Mouse (Mus musculus) stomach, embryonic 14.5 days (tissue): Measurements from ENCODE around the gene Pdss1. TPM values are rescaled to one million over a fixed set of nuclear protein-coding genes. Genes with fewer than 3 reads are reported as not detected.

Source experiments
- ATAC-seq: fragments of 200-750 bp; cut with Nextera tagmentation; 2 replicates; pipeline ENCODE4 v1.8.0; 2017; ENCODE audit warnings: low read depth, moderate TSS enrichment; ENCODE audit not compliant: insufficient number of reproducible peaks, insufficient read depth, low FRiP score
- H3K27ac ChIP-seq: fragments of 300-500 bp; sonication (generic); 2 replicates; pipeline ENCODE4 v1.5.1; 2014; ENCODE audit warnings: mild to moderate bottlenecking, low read length, moderate library complexity, mixed read lengths
- H3K27me3 ChIP-seq: fragments of 300-500 bp; sonication (generic); 2 replicates; pipeline ENCODE4 v1.6.1; 2014; ENCODE audit warnings: low read length, control low read depth, mixed read lengths; ENCODE audit not compliant: control insufficient read depth, insufficient read depth
- H3K36me3 ChIP-seq: fragments of 300-500 bp; sonication (generic); 2 replicates; pipeline ENCODE4 v1.6.1; 2014; ENCODE audit warnings: mild to moderate bottlenecking, control low read depth, low read length, moderate library complexity, mixed read lengths; ENCODE audit not compliant: control insufficient read depth, insufficient read depth
- H3K4me1 ChIP-seq: fragments of 300-500 bp; sonication (generic); 2 replicates; pipeline ENCODE4 v1.6.1; 2014; ENCODE audit warnings: low read length, control low read depth, mixed read lengths; ENCODE audit not compliant: control insufficient read depth, insufficient read depth
- H3K4me2 ChIP-seq: fragments of 300-500 bp; sonication (generic); replicated peaks from 2 replicates; pipeline ENCODE4 v1.6.1; 2014; ENCODE audit warnings: low read depth, low read length, control low read depth
- H3K4me3 ChIP-seq: fragments of 300-500 bp; sonication (generic); 2 replicates; pipeline ENCODE4 v1.5.1; 2014; ENCODE audit warnings: low read depth, low read length, control low read depth
- H3K9ac ChIP-seq: fragments of 300-500 bp; sonication (generic); replicated peaks from 2 replicates; pipeline ENCODE4 v1.6.1; 2014; ENCODE audit warnings: low read depth, mild to moderate bottlenecking, control low read depth, low read length, moderate library complexity, mixed read lengths
- H3K9me3 ChIP-seq: fragments of 300-500 bp; sonication (generic); 2 replicates; pipeline ENCODE4 v1.6.1; 2016; ENCODE audit warnings: low read depth, low read length, control low read depth; ENCODE audit not compliant: control insufficient read depth
- WGBS: fragments of 180-500 bp; shearing (Covaris S2); extraction: QIAGEN DNeasy Blood & Tissue Kit; methylation state at CpG from one replicate; pipeline ENCODE4 v1.1.7; 2014; 5-methylcytosine and 5-hydroxymethylcytosine counted together
- polyA plus RNA-seq: library from polyadenylated mRNA; unstranded; fragments of >200 nt; fragmentation: Nextera tagmentation; extraction: Ambion mirVana; gene quantifications from 2 replicates; pipeline ENCODE4 v1.2.1, GENCODE M21; 2014

The Pdss1 gene
- polyA plus RNA-seq, 1 experiment from 2014 or later: 19.2 TPM

- ATAC-seq: no peak
- H3K27ac ChIP-seq: no peak overlapping the region
- H3K4me2 ChIP-seq: no peak overlapping the region
- no peak overlapping the region for H3K9ac ChIP-seq
- no peak overlapping the region for H3K4me3 ChIP-seq
- no peaks in the 10 kb centered on the region for H3K4me1 ChIP-seq
- 70% methylated on average over 3 of the region's 3 CpGs for WGBS
- no peaks in the 10 kb centered on the region for H3K27me3 ChIP-seq
- no peaks in the 10 kb centered on the region for H3K36me3 ChIP-seq
- H3K9me3 ChIP-seq: no peaks in the 10 kb centered on the region
These were observed 82.2 kb downstream of the Pdss1 start for GRCm38 (mm10) chr2:22977387-22977973.

DNA sequence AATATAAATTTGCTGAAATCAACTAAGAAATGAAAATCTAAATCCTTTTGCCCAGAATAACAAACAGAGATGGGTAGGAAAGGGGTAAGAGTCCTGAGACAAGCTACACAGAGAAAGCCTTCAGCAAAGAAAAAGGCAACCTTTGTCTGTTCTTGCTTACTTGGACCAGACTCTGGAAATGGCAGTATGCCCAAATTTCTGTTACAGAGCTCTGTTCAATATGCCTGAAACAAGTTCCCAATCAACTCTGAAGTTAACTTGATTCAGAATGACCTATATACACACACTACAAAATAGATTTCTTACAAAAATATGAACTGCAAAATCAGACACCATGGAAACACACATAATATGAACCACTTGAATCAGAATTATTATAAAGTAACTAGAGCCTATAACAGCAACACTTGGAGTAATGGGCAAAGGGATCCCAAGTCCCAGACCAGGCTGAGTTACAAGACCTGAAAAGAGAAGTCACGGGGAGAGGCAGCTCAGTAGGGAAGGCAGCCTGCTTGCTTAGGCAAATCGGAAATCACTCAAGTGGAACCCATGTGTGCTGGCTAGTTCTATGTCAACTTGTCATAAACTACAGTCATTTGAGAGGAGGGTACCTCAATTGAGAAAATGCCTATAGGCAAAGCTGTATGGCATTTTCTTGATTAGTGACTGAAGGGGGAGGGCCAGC lies 90.8 kb downstream of the Pdss1 start:
- H3K27me3 ChIP-seq: no peaks in the 10 kb centered on the region
- no peak overlapping the region for H3K27ac ChIP-seq
- H3K9me3 ChIP-seq: no peaks in the 10 kb centered on the region
- no peak overlapping the region for H3K4me2 ChIP-seq
- no peak overlapping the region for H3K4me3 ChIP-seq
- no peaks in the 10 kb centered on the region for H3K4me1 ChIP-seq
- H3K36me3 ChIP-seq: no peaks in the 10 kb centered on the region
- WGBS: 87% methylated on average over 2 of the region's 2 CpGs
- no peak overlapping the region for H3K9ac ChIP-seq
- ATAC-seq: no peak

Other genes starting within 250 kb of the Pdss1 start
- gene Apbb1ip, start 121.4 kb upstream of the Pdss1 start, polyA plus RNA-seq: 2.3 and 2.7 TPM in 2 replicates
- gene Abi1, start 144.7 kb downstream of the Pdss1 start, polyA plus RNA-seq: 58.6 TPM in 2 replicates
- 33.1 and 34.3 TPM in 2 replicates for gene Acbd5, start 172.6 kb downstream of the Pdss1 start, polyA plus RNA-seq